In genomic region chr8:122333531-122333930, GRCm38 (mm10) we compare ENCODE assay signal across 16 mouse cellular contexts. TPM values are rescaled to one million over a fixed set of nuclear protein-coding genes. Genes with fewer than 3 reads are reported as not detected.
"Had no signal": no experiment of that assay in that cellular context is flagged by ENCODE, and none has a peak within 500 bp of the region (broad histone marks: within the 10 kb centered on the region; RNA-seq: fewer than 3 reads in every experiment).

No protein-coding gene starts in this region.

- H3K9ac ChIP-seq: kidney, embryonic 15.5 days; liver, embryonic 13.5 days; lung, embryonic 14.5 days; midbrain, embryonic 12.5 days; midbrain, embryonic 15.5 days; neural tube, embryonic 12.5 days; neural tube, embryonic 15.5 days had no signal

- H3K27me3 ChIP-seq: liver, embryonic 13.5 days had no signal

- H3K4me2 ChIP-seq: kidney, embryonic 15.5 days; liver, embryonic 13.5 days; lung, embryonic 14.5 days; midbrain, embryonic 12.5 days; midbrain, embryonic 15.5 days; neural tube, embryonic 12.5 days; neural tube, embryonic 15.5 days had no signal

- H3K9me3 ChIP-seq: kidney, embryonic 15.5 days; midbrain, embryonic 12.5 days; midbrain, embryonic 15.5 days; neural tube, embryonic 12.5 days; neural tube, embryonic 15.5 days had no signal

- H3K4me3 ChIP-seq: kidney, embryonic 15.5 days; left cerebral cortex, adult 2 months; liver, embryonic 13.5 days; midbrain, embryonic 12.5 days; midbrain, embryonic 15.5 days; neural tube, embryonic 12.5 days; neural tube, embryonic 15.5 days had no signal

- ATAC-seq: midbrain, embryonic 15.5 days had no signal

- H3K27ac ChIP-seq: kidney, embryonic 15.5 days; left cerebral cortex, adult 2 months; macrophage; midbrain, embryonic 12.5 days; midbrain, embryonic 15.5 days; neural tube, embryonic 12.5 days; neural tube, embryonic 15.5 days; stomach, postnatal 0 days had no signal

- H3K36me3 ChIP-seq: midbrain, embryonic 12.5 days; midbrain, embryonic 15.5 days; neural tube, embryonic 12.5 days; neural tube, embryonic 15.5 days had no signal

RNA-seq across cellular contexts. Expression of gene Trhr2, which starts 27.0 kb away (rescaled TPM):
- total RNA-seq: megakaryocyte, adult 5-6 weeks had no signal
- polyA plus RNA-seq: kidney, embryonic 15.5 days; limb, embryonic 11.5 days; liver, embryonic 13.5 days; liver, embryonic 16.5 days; lung, embryonic 14.5 days; lung, postnatal 0 days; macrophage; midbrain, embryonic 12.5 days; midbrain, embryonic 15.5 days; neural tube, embryonic 12.5 days; spleen, adult 2 months; stomach, embryonic 14.5 days; stomach, postnatal 0 days had no signal
